Mouse (Mus musculus): ENCODE measurements around the gene Ryr1.
"Not testable (repeated sequence)": the region's sequence is repeated elsewhere in the genome, so short reads cannot be mapped to it uniquely, and the experiment has no call there.

Ryr1 gene

DNA sequence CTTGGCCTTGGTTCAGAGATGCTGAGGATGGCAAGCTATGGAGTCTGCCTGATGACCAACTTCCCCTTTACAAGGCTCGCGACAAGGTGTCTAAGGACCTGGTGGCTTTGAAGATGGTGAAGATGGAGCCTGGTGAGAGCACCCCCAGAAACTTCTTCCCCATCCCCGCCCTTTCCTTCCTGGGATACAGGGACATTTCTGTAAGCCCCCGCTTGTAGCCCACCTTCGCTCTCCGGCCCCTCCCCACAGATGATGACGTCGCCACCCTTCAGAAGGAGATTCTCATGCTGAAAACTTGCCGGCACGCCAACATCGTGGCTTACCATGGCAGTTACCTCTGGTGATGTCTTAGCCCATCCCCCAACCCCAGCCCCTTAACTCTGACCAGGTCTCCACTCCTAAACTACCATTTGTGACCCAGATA is 141.8 kb downstream of the Ryr1 start:
- peak; percentile 65 for DNase-seq

DNA sequence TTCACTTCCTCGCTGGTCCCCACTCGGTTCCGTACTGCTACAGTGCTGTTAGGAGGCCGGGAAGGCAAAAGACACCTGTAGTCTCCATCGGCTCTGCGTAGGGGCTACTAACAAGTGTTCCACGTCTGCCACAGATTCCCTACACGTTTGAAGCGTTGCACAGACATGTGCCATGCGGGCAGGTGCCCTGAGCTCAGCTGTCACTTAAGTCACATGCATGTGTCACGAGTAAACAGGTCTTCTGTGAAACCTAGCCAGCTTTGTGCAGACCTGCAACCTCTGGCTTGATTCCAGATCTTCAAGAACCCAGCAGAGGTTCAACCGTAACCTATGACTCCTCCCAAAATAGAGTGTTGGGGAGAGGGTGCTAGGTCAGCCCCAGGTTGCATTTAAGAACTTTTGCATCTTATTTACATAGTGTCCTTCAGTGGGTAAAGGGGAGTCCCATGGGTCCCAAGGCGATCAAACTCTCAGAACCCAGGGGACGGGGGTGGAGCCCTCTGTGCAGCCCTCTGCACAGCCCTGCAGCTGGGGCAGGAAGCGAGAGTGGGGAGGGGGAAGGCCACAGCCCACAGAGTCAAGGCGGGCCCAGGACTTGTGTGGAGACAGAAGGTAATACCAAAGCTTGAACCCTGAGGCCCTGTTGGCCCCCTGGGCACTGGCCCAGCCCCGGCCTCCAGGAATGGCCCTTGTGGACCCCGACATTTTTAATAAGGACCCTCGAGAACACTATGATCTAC is 142.5 kb downstream of the Ryr1 start:
- DNase-seq = peak; percentile 74

GRCm38 (mm10) chr7:28981651-28982273 is 143.2 kb downstream of the Ryr1 start, which contains the start of the genes Eif3k and Map4k1:
Eif3k (minus strand) TSS chr7:28981864.
Map4k1 (plus strand) TSS chr7:28982050.
- peak; percentile 98 for DNase-seq

DNA sequence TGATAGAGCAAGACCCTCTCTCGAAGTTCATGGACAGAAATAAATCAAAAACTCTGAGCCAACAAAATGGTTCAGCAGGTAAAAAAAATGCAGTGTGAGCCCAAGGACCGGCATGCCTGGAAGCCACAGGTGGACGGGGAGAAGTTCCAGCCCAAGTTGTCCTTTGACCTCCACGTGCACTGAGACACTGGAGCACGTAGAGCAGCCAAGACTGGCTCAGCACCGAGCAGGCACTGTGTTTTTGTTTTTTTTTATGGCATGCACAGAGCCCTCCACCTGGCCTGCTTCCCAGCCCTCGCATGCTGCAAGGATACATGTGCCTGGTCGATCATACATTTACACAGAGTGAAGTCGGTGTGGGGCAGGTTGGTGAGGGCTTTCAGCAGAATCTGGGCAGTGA is 147.4 kb downstream of the Ryr1 start:
- DNase-seq = no peak

GRCm38 (mm10) chr7:28973025-28973424 is 152.0 kb downstream of the Ryr1 start:
- DNase-seq = no peak

GRCm38 (mm10) chr7:28972542-28972985 is 152.4 kb downstream of the Ryr1 start:
- DNase-seq = peak; percentile 64

GRCm38 (mm10) chr7:28971770-28972269 is 153.2 kb downstream of the Ryr1 start:
- DNase-seq = no peak

DNA sequence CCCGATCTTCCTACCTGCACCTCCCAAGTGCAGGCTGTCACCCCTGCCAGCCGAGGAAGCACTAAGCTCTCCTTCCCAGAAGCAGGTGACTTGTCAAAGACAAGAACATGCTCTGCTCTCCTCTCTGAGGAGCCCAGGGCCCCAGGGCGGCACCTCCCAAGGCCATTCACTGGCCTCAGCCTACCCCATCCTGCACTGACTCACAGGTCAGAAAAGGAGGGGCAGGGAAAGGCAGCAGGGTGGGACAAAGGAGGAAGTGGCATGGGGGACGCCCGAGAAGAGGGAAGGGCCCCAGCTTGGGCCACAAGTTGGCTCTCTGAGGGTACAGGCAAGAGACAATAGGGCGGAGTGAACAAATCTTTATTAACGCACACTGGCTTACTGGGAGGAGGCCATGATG is 153.9 kb downstream of the Ryr1 start:
- DNase-seq = no peak

DNA sequence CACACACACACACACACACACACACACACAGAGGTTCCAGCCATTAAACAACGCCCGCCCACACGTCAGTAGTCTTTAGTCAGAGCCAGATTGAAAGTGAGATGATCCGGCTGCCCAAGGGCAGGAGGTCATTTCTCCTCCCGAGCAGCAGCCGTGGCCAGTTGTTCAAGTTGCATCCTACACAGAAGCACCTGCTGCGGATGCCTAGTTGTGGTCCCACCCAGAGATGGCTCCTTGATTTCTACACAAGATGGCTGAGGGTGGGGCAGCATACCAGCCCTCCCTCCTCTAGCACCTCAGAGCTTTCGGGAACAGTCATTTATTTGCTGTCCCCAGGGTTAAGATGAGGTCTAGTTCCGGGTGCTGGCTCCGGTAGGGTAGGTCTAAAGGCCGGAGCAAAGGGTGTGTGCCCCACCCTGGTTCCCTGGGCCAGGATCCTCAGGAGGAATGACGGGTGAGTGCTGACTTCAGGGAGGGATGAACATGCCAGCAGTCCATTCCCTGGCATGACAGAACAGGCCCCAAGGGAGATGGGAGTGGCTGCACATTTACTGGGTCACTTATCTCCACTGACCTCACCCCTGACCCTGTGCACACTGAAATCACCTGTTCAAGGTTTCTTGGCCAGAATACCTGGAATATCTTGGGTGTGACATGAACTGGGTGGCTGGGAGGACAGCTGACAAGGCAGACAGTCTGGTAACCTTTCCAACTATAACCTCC is 155.1 kb downstream of the Ryr1 start:
- no peak for DNase-seq

- DNase-seq = no peak
These were observed 155.7 kb downstream of the Ryr1 start for GRCm38 (mm10) chr7:28969271-28969670.

- not testable (repeated sequence) for DNase-seq
These were observed 156.9 kb downstream of the Ryr1 start for GRCm38 (mm10) chr7:28968120-28968519.

DNA sequence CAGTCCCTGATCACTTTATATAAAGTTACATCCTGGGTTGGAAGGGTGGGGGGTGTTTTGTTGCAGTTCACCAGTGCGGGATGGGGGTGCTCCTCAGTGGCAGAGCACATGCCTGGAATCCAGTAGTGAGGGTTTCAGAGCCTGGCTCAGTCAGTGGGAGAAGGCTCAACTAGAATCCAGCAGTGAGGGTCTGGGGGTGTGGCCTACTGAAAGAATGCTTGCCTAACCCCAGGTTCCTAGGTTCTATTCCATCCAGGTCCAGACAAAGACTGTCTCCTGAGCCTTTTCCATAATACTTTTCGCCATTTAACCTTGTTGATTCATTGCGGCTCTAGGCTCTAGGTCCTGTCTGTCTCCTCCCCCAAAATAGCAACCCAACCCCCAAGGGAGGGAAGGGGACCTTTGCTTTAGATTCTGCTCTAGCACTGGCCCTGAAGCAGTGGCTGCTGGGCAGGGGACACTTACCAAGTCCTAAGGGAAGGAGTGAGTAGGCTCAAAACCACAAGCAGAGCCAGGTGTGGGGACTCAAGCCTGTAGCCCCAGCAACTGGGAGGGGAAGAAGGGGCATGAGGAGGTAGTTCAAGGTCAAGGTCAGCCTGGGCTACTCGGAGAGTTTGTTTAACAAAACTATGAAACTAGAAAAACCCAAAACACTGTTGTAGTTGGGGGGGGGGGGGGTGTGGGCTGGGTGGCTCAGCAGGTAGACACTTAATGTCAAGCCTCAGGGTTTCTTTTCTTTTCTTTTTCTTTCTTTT is 158.1 kb downstream of the Ryr1 start:
- DNase-seq = no peak

DNA sequence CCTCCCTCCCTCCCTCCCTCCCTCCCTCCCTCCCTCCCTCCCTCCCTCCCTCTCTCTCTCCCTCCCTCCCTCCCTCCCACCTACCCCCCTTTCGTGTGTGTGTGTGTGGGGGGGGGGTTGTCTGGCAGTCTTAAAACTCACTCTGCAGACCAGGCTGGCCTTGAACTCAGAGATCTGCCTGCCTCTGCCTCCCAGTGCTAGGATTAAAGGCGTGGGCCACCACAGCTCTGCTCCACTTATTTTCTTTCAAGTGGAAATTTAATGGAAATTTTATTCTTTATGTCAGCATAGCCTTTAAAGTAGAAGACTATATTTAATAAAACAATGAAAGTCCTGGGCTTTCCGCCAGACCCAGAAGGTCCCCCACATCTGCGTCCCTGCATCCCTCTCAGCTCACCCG is 158.8 kb downstream of the Ryr1 start:
- no peak for DNase-seq

- DNase-seq = no peak
These were observed 159.6 kb downstream of the Ryr1 start for GRCm38 (mm10) chr7:28965346-28965840.

DNA sequence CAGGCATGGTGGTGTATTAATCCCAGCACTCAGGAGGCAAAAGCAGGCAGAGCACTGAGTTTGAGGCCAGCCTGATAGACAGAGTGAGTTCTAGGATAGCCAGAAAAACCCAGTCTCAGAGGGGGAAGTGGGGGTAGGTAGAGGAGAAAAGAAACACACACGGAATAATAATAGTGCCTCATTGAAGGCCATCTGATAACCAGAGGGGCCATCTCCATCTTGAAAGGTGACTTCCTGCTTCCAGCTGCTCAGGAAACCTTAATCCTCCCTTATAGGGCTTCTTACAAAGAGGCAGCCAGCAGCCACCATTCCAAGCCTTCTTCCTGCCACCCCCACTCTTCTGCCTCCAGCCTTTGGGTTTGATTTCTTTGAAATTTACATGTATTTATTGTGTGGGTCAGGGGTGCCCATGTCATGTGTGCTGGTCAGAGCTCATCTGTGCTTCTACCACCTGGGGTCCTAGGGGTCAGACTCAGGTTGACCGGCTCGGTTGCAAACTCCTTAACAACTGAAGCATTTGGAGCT is 161.5 kb downstream of the Ryr1 start:
- no peak for DNase-seq

GRCm38 (mm10) chr7:28961927-28962670 is 162.9 kb downstream of the Ryr1 start, which contains the start of gene Actn4:
Actn4 (minus strand) TSS chr7:28962340.
- DNase-seq = peak; percentile 99

GRCm38 (mm10) chr7:28961584-28961926 is 163.4 kb downstream of the Ryr1 start:
- DNase-seq = no peak

- DNase-seq = no peak
These were observed 164.5 kb downstream of the Ryr1 start for GRCm38 (mm10) chr7:28960354-28961046.

- no peak for DNase-seq
These were observed 165.4 kb downstream of the Ryr1 start for GRCm38 (mm10) chr7:28959505-28960045.

- DNase-seq = no peak
These were observed 166.2 kb downstream of the Ryr1 start for GRCm38 (mm10) chr7:28958770-28959169.

Data from cerebellum, adult 9-11 months (tissue).